Mouse (Mus musculus) CD4-positive, CD25-positive, alpha-beta regulatory T cell, adult 9 weeks (primary cell): ENCODE measurements around the gene Mtf1. TPM values are rescaled to one million over a fixed set of nuclear protein-coding genes. Genes with fewer than 3 reads are reported as not detected.

Experiments
- polyA plus RNA-seq: library from polyadenylated mRNA; unstranded; fragments of 100-300 nt; shearing (Covaris generic); gene quantifications from one replicate; pipeline ENCODE4 v1.2.1, GENCODE M21; 2017

Gene Mtf1
- polyA plus RNA-seq = 26.5 TPM

DNA sequence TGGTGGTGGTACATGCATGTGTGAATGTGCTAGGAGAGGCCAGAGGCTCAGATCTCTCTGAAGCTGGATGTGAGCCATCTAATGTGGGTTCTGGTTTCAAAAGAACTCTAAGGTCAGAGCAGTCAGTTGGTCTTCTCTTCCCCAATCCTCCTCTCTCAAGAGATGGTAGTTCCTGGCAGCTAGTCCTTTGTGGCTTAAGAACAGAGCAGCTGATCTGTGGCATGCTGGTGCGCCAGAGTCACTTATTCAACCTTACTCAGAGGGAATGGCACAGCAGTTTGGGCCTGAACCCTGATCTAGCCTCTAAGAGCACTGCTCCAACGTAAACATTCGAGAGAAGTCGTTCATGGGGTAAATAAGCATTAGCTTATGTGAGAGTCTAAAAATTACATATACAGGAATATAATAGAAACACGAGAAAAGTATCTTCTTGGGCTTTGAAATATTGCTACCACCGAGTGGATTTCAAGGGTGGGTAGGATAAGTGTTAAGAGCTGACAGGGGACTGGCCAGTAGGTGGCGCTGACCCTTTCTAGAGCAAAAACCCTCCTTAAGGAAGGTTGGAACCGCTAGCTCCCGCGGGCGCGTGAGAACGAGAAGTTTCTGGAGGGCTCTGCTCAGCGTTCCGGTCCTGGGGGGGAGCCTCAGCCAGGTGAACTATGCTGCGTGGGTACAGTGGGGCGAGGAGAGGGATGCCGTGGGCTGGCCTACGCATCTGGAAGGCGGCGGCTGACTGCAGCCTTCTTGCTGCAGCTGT is at the start of gene Mtf1:
TSS of gene Mtf1 (plus strand) at position 553 of the 757 bp plus-strand sequence.

DNA sequence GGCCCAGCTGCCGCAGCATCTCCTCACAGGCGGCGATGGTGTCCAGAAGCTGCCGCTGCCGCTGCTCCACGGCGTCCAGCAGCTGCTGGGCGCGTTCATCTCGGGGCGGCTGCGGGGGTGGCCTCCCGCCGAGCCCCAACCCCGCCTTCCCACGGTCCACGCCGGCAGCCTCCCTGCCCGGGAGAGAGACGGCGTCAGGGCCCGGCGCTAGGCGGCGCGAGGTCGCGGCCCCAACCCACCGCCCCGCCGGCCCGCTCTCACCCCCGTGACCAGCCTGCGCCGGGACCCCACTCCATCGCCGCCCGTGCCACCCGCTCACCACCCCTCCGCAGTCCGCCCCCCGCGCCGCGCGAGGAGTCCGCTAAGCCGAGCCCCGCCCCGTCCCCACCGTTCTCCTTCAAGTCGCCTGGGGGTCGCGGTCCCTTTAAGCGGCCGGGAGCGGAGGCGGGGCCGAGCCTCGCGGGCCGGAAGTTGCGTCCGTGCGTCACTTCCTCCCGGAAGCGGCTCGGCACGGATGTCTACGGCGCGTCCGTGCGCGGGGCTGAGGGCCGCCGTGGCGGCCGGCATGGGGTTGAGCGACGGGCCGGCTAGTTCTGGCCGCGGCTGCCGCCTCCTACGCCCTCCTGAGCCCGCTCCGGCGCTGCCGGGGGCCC is 48.5 kb downstream of the Mtf1 start, which contains the start of gene Yrdc:
TSS of gene Yrdc (plus strand) at position 419 of the 653 bp plus-strand sequence.

DNA sequence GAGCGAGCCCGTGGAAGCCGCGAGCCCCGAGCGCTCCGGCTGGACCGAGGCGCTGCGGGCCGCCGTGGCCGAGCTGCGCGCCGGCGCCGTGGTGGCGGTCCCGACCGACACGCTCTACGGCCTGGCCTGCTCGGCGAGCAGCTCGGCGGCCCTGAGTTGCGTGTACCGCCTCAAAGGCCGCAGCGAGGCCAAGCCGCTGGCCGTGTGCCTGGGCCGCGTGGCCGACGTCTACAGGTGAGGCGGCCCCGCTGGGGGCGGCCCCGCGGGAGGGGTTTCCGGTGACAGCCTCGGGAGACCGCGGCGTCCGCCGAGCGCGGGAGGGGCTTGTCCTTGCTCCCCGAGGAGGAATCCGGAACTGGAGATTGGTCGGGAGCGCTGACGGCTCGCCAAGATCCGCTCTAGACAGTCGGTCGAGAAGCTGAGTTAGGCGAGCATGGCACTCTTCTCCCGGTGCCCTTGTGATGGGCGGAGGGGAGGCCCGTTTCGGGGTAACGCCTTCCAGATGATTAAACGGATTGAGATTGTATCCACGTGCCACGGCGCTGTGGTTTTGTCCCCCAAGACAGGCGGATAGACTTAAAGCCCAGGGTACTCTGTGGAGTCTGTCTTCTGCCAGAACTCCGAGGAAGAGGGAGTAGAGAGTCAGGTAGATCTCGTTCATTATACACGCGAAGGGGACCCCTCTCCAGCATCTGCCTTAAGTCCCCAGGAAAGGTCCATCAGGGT is 49.2 kb downstream of the Mtf1 start, which contains the start of gene 1110065P20Rik:
TSS of gene 1110065P20Rik (minus strand) at position 264 of the 726 bp plus-strand sequence.

DNA sequence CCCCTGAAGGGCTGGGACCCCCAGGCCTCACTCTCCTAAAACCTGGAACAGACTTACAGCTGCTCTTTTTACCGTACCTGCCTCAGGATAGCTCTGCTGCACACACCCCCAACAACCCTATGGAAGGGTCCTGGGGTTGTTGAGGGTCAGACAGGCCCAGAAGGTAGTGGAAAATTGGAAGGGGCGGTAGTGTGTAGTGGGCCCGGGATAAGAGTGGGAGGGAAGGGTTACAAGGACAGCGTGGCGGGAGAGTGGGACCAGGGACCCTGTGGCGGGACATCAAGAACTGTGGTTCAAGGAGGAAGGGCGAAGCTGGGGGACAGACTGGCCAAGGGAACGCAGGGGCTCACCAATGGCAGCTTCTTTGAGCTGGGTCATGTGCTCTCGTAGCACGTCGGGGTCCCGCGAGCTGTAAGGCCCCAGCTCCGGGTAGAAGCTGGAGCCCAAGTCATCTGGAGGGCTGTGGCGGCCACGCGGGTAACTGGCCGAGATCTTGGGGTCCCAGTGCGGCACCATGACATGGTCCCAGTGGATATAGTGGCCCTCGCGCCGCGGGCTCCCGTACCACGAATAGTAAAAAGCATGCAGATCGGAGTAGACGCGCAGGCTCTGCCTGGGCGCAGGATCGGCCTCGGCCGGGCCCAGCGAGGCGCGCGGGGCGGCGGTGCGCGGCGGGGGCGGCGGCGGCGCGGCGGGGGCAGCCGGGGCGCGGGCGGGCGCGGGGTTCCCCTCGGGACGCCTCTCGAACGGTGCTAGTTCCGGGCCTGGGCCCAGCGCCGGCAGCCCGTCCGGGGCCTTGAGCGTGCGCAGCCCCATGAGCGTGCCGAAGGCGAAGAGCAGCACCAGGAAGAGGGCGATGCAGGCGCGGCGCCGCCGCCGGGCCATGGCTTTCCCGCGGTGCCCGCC is 59.6 kb downstream of the Mtf1 start, which contains the start of gene Maneal:
TSS of gene Maneal (minus strand) at position 889 of the 906 bp plus-strand sequence.

DNA sequence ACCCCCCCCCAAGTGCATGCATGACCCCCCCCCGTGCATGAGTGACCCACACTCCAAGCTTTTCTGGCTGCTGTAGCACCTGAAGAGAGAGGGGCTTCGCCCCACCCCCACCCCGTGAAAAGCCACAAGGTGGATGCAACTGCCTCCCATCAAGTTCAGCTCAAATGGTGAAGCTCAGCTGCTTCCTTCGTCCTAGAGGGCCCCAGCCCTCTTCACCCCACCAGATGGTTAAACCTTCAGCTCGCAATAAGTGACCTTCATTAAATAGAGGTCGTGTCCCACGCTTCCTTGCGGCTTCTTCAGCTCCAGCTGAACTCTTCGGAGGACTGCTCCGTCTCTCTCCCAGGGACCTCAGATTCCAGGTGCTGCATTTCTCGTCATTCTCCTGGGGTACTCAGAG is 78.7 kb downstream of the Mtf1 start, which contains the start of gene Epha10:
TSS of gene Epha10 (plus strand) at position 301 of the 400 bp plus-strand sequence.

Other genes with a start within 250 kb of the Mtf1 start
- not detected for gene 3100002H09Rik, start 191.3 kb upstream of the Mtf1 start, polyA plus RNA-seq
- not detected for gene Pou3f1, start 145.3 kb upstream of the Mtf1 start, polyA plus RNA-seq
- gene Utp11, start 108.5 kb upstream of the Mtf1 start, polyA plus RNA-seq = 76.9 TPM
- gene Fhl3, start 101.4 kb upstream of the Mtf1 start, polyA plus RNA-seq = 0.82 TPM
- gene Sf3a3, start 87.3 kb upstream of the Mtf1 start, polyA plus RNA-seq = 141 TPM
- 151 TPM for gene Inpp5b, start 60.3 kb upstream of the Mtf1 start, polyA plus RNA-seq
- gene Yrdc, start 48.6 kb downstream of the Mtf1 start, polyA plus RNA-seq = 2.3 TPM
- gene 1110065P20Rik, start 49.1 kb downstream of the Mtf1 start, polyA plus RNA-seq = 4.4 TPM
- gene Maneal, start 60.1 kb downstream of the Mtf1 start, polyA plus RNA-seq = 0.24 TPM
- gene Epha10, start 78.8 kb downstream of the Mtf1 start, polyA plus RNA-seq = not detected
- gene 9930104L06Rik, start 134.9 kb downstream of the Mtf1 start, polyA plus RNA-seq = 19.3 TPM
- 11.3 TPM for gene Cdca8, start 137.2 kb downstream of the Mtf1 start, polyA plus RNA-seq
- gene Rspo1, start 184.3 kb downstream of the Mtf1 start, polyA plus RNA-seq = not detected
- 104 TPM for gene Gnl2, start 214.5 kb downstream of the Mtf1 start, polyA plus RNA-seq